Mouse (Mus musculus) forebrain, embryonic 14.5 days (tissue): Measurements from ENCODE around the gene Casq2. TPM values are rescaled to one million over a fixed set of nuclear protein-coding genes. Genes with fewer than 3 reads are reported as not detected.

ENCODE experiments used
- ATAC-seq: fragments of 200-750 bp; cut with Nextera tagmentation; 2 replicates; pipeline ENCODE4 v1.8.0; 2017; ENCODE audit warnings: mild to moderate bottlenecking, moderate library complexity
- DNase-seq: peaks from one replicate; pipeline ENCODE4 v3.0.0-alpha.2; 2015; ENCODE audit warnings: low spot score
- H3K27ac ChIP-seq: fragments of 300-500 bp; sonication (generic); 2 replicates; pipeline ENCODE4 v1.5.1; 2014; ENCODE audit warnings: low read depth, mild to moderate bottlenecking, control low read depth, low read length, moderate library complexity
- H3K27me3 ChIP-seq: fragments of 300-500 bp; sonication (generic); replicated peaks from 2 replicates; pipeline ENCODE4 v1.6.1; 2014; ENCODE audit warnings: low read length, control low read depth, mixed read lengths; ENCODE audit not compliant: control insufficient read depth, insufficient read depth
- H3K36me3 ChIP-seq: fragments of 300-500 bp; sonication (generic); 2 replicates; pipeline ENCODE4 v1.6.1; 2014; ENCODE audit warnings: low read length, control low read depth; ENCODE audit not compliant: control insufficient read depth, insufficient read depth
- H3K4me1 ChIP-seq: fragments of 300-500 bp; sonication (generic); 2 replicates; pipeline ENCODE4 v1.6.1; 2014; ENCODE audit warnings: antibody characterized with exemption, low read length, control low read depth; ENCODE audit not compliant: control insufficient read depth, insufficient read depth
- H3K4me2 ChIP-seq: fragments of 300-500 bp; sonication (generic); 2 replicates; pipeline ENCODE4 v1.6.1; 2014; ENCODE audit warnings: mild to moderate bottlenecking, control low read depth, low read length
- H3K4me3 ChIP-seq: fragments of 300-500 bp; sonication (generic); 2 replicates; pipeline ENCODE4 v1.5.1; 2014; ENCODE audit warnings: low read depth, low read length, control low read depth
- H3K9ac ChIP-seq: fragments of 300-500 bp; sonication (generic); 2 replicates; pipeline ENCODE4 v1.6.1; 2014; ENCODE audit warnings: mild to moderate bottlenecking, low read length, control low read depth, moderate library complexity
- H3K9me3 ChIP-seq: fragments of 300-500 bp; sonication (generic); replicated peaks from 2 replicates; pipeline ENCODE4 v1.6.1; 2016; ENCODE audit warnings: low read length, control low read depth, mixed read lengths; ENCODE audit not compliant: control insufficient read depth
- WGBS: fragments of 180-500 bp; shearing (Covaris S2); extraction: QIAGEN DNeasy Blood & Tissue Kit; methylation state at CpG from one replicate; pipeline ENCODE4 v1.1.7; 2014; 5-methylcytosine and 5-hydroxymethylcytosine counted together
- polyA plus RNA-seq: library from polyadenylated mRNA; unstranded; fragments of >200 nt; fragmentation: Nextera tagmentation; extraction: Ambion mirVana; gene quantifications from 2 replicates; pipeline ENCODE4 v1.2.1, GENCODE M21; 2014

Gene Casq2
- polyA plus RNA-seq, 1 experiment from 2014 or later: 0.48 TPM

DNA sequence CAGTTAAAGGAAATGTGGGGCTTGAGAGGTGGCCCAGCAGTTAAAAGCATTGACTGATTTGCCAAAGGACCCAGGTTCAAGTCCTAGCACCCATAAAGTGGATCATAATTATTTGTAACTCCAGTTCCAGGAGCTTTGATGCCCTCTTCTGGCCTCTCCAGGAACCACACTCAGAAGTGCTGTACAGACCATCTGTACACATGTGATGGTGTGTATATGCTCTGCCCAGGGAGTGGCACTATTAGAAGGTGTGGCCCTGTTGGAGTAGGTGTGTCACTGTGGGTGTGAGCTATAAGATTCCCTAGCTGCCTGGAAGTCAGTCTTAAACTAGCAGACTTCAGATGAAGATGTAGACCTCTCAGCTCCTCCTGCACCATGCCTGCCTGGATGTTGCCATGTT, 34.7 kb downstream of the Casq2 start:
- DNase-seq: no peak
- H3K27ac ChIP-seq: no peak overlapping the region
- no peaks in the 10 kb centered on the region for H3K36me3 ChIP-seq
- 0 out of 2 replicates have a peak, but pooled peaks cover 2% of the 10 kb centered on the region for H3K9me3 ChIP-seq
- no peak overlapping the region for H3K9ac ChIP-seq
- H3K4me3 ChIP-seq: no peak overlapping the region
- H3K27me3 ChIP-seq: no peaks in the 10 kb centered on the region
- no peaks in the 10 kb centered on the region for H3K4me1 ChIP-seq
- H3K4me2 ChIP-seq: no peak overlapping the region
- ATAC-seq: no peak

- no peak overlapping the region for H3K4me2 ChIP-seq
- 0 out of 2 replicates have a peak, but pooled peaks cover 2% of the 10 kb centered on the region for H3K9me3 ChIP-seq
- H3K27ac ChIP-seq: no peak overlapping the region
- no peaks in the 10 kb centered on the region for H3K27me3 ChIP-seq
- H3K9ac ChIP-seq: no peak overlapping the region
- no peak overlapping the region for H3K4me3 ChIP-seq
- ATAC-seq (no peak), DNase-seq (no peak)
- WGBS: 59% methylated on average over 7 of the region's 7 CpGs
- no peaks in the 10 kb centered on the region for H3K4me1 ChIP-seq
- no peaks in the 10 kb centered on the region for H3K36me3 ChIP-seq
Measured at GRCm38 (mm10) chr3:102122046-102122445, 35.8 kb downstream of the Casq2 start.

DNA sequence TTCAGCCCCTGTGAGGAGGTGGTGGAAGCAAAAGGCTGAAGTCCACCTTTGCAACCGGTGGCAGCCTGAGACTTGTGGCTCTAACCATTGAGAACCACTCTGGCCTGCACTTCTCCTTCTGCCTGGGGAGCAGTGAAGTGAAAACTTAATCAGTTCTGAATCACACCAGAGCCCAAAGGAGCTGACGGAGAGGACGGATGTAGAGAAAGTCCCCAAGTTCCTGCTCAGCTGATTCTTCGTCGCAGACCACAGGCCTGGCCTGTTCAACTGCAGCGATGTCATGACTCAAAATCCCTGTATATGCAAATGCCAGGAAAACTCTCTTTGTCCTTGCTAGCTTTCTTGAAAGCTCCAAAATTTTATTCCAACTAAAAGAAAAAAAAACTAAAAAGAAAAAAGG, 37.4 kb downstream of the Casq2 start:
- H3K4me1 ChIP-seq: no peaks in the 10 kb centered on the region
- H3K27ac ChIP-seq: no peak overlapping the region
- 72% methylated on average over 6 of the region's 6 CpGs for WGBS
- no peak overlapping the region for H3K9ac ChIP-seq
- no peak for ATAC-seq
- no peak overlapping the region for H3K4me2 ChIP-seq
- H3K4me3 ChIP-seq: no peak overlapping the region
- 0 out of 2 replicates have a peak, but pooled peaks cover 2% of the 10 kb centered on the region for H3K9me3 ChIP-seq
- H3K27me3 ChIP-seq: no peaks in the 10 kb centered on the region
- no peak for DNase-seq
- H3K36me3 ChIP-seq: no peaks in the 10 kb centered on the region

- Histone ChIP-seq H3K36me3 (no peaks in the 10 kb centered on the region), H3K9me3 (0 out of 2 replicates have a peak, but pooled peaks cover 2% of the 10 kb centered on the region), H3K4me2 (no peak overlapping the region), H3K9ac (no peak overlapping the region), H3K27me3 (no peaks in the 10 kb centered on the region), H3K4me3 (no peak overlapping the region), H3K27ac (no peak overlapping the region), H3K4me1 (no peaks in the 10 kb centered on the region)
- no peak for DNase-seq
- no peak for ATAC-seq
- 17% methylated on average over 1 of the region's 1 CpGs for WGBS
Measured at GRCm38 (mm10) chr3:102125546-102125945, 39.3 kb downstream of the Casq2 start.

GRCm38 (mm10) chr3:102127114-102127513, 40.9 kb downstream of the Casq2 start:
- H3K36me3 ChIP-seq: no peaks in the 10 kb centered on the region
- H3K27ac ChIP-seq: no peak overlapping the region
- no peaks in the 10 kb centered on the region for H3K27me3 ChIP-seq
- no peak for DNase-seq
- H3K9ac ChIP-seq: no peak overlapping the region
- no peak overlapping the region for H3K4me2 ChIP-seq
- WGBS: 92% methylated on average over 2 of the region's 2 CpGs
- no peaks in the 10 kb centered on the region for H3K4me1 ChIP-seq
- no peak overlapping the region for H3K4me3 ChIP-seq
- no peaks in the 10 kb centered on the region for H3K9me3 ChIP-seq
- ATAC-seq: no peak

- Histone ChIP-seq H3K27ac (no peak overlapping the region), H3K4me3 (no peak overlapping the region)
Measured at GRCm38 (mm10) chr3:102128242-102128641, 42.0 kb downstream of the Casq2 start.

GRCm38 (mm10) chr3:102130478-102130877, 44.3 kb downstream of the Casq2 start:
- no peak for ATAC-seq
- Histone ChIP-seq H3K4me3 (no peak overlapping the region), H3K9ac (no peak overlapping the region), H3K27me3 (no peaks in the 10 kb centered on the region), H3K27ac (no peak overlapping the region), H3K4me1 (no peaks in the 10 kb centered on the region; the same call in 1 of the 2 replicates), H3K36me3 (no peaks in the 10 kb centered on the region), H3K4me2 (no peak overlapping the region), H3K9me3 (no peaks in the 10 kb centered on the region)
- WGBS: 59% methylated on average over 6 of the region's 6 CpGs
- no peak for DNase-seq

More at GRCm38 (mm10) chr3:102128242-102128641, 42.0 kb downstream of the Casq2 start:
- no peak overlapping the region for H3K9ac ChIP-seq
- DNase-seq: no peak
- no peak overlapping the region for H3K4me2 ChIP-seq
- no peaks in the 10 kb centered on the region for H3K36me3 ChIP-seq
- no peaks in the 10 kb centered on the region for H3K27me3 ChIP-seq
- no peaks in the 10 kb centered on the region for H3K9me3 ChIP-seq
- no peak for ATAC-seq
- WGBS: 90% methylated on average over 2 of the region's 2 CpGs
- no peaks in the 10 kb centered on the region for H3K4me1 ChIP-seq

DNA sequence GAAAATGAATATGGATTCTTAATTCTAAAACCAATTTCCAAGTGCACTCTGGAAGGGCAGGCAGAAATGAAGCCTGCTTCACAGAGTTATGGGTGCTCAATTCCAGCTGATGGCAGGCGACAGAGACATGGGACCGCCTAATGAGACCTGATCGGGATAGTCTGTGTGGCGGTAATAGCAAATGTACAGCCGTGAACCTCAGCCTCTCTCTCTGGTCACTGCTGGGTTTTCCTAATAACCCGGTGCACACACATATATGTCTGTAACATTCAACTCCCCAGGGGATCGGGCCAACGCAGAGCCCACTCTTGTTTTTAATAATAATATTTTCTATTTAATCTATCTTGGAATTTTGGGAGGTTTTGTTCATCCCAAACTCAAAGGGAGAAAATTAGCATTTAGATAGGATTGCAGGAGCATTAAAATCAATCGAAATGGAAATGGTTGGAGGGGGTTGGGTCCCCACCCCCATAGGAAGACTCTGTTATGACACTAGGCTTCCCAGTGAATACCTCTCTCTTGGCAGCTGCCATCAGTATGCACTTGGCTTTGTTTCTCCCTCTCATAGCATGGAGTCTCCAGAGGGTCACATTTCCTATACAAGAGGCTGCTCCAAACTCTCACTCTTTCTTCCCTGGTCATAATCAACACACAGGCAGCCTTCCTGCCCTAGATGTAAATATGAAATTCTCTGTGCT, 45.6 kb downstream of the Casq2 start:
- no peaks in the 10 kb centered on the region for H3K27me3 ChIP-seq
- no peaks in the 10 kb centered on the region; the same call in 1 of the 2 replicates for H3K4me1 ChIP-seq
- no peak overlapping the region for H3K4me2 ChIP-seq
- H3K9ac ChIP-seq: no peak overlapping the region
- DNase-seq (no peak), ATAC-seq (no peak)
- H3K36me3 ChIP-seq: no peaks in the 10 kb centered on the region
- WGBS: 87% methylated on average over 9 of the region's 9 CpGs
- H3K27ac ChIP-seq: no peak overlapping the region
- no peak overlapping the region for H3K4me3 ChIP-seq
- H3K9me3 ChIP-seq: no peaks in the 10 kb centered on the region

DNA sequence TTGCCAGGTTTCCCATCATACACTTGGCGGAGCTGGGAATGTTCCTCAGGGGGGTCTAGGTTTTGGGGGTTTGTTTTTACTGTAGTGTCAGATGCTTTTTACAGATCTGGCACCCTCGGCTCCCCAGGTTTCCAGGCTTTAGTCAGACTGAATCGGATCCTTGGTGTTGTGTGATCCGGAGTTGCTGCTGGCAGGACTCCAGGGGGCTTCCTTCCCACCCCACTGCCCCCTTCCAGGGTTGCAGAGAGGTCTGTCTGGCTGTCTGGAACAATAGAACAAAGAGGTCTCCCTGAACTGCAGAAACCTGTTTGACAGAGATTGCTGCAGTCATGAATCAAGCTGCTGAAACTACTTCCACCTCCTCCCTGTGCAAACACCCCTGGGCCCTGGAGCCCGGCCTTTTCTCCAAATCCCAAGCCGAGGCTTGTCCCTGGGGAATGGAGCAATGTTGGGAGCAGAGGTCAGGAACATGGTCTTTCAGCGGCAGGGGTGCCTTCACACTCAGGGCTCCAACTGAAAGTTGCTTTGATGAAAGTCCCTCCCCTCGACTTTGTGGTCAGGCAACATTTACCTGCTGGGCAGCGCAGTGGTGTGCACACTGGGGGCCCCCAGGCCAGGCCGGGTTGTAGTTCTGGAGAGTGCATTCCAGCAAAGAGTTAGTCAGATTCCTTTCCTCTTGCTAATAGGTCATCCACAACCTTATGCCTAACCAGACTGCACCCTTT, 49.3 kb downstream of the Casq2 start:
- Histone ChIP-seq H3K36me3 (no peaks in the 10 kb centered on the region), H3K4me1 (no peaks in the 10 kb centered on the region; the same call in 1 of the 2 replicates), H3K4me3 (no peak overlapping the region), H3K9me3 (no peaks in the 10 kb centered on the region), H3K27me3 (no peaks in the 10 kb centered on the region), H3K4me2 (no peak overlapping the region), H3K9ac (no peak overlapping the region), H3K27ac (no peak overlapping the region)
- ATAC-seq: no peak; the same call in 1 of the 2 replicates
- DNase-seq: no peak
- WGBS: 21% methylated on average over 10 of the region's 10 CpGs
